Mouse (Mus musculus) 416B (cell line): ENCODE measurements around the gene Vmn1r24.
"Not testable (repeated sequence)": the region's sequence is repeated elsewhere in the genome, so short reads cannot be mapped to it uniquely, and the experiment has no call there.

Source experiments
- DNase-seq: peaks from one replicate; pipeline ENCODE4 v3.0.0; 2011; ENCODE audit warnings: low read depth

Gene Vmn1r24

DNA sequence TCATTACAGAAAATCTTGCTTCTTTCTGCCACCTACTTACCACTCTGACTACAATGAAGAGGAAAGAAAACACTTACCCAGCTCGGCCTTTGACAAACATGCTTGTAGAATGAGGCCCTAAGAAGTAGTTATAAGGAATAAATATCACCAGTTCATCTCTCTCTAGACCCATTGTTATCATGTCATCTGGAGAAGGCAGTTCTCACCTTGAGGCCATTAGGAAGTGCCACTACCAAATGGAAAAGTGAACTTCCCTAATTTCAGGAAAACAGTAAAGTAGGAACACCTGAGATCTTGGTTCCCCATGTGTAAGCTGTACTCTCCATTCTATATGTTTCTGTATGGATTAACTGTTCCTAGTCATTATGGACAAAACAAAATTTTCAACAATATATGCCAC is at the start of gene Vmn1r24:
Vmn1r24 (minus strand) TSS at position 101 of the 400 bp plus-strand sequence.
- not testable (repeated sequence) for DNase-seq

DNA sequence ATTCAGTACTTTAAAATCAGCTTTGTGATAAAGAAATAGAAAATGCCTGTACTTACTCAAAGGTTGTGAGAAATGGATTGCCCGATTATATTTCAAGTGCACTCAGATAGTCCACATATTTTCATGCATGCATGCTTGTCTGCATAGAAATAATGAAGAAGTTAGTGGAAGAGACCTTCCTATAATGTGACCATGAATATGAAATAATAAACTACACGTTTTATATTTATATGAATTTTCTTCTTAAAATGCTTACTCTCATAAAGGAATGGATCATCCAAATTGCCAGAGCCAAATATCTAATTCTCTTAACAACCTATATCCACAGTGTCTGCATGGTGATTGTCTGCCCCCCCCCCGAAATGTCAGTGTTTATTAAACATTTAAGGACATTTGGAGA is 19.4 kb upstream of the Vmn1r24 start, which contains the start of gene Vmn1r25:
Vmn1r25 (minus strand) TSS at position 101 of the 400 bp plus-strand sequence.
- DNase-seq = no peak

DNA sequence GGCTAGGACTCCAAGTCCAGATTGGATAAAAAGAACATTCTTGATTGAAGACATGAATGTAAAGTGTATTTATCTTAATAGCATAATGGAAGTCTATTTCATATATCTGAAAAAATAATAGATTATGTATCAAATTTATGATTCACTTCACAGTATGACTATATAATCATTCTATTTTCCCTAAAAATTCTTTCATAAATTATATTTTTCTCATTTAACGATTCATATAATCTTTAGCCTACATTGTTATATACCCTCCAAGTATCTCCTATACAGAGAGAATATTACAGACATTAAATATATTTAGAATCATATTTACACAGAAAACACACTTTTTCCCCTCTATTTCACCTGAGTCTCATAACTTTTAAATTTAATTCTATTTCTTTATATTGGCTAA is 34.6 kb downstream of the Vmn1r24 start, which contains the start of gene Vmn1r23:
Vmn1r23 (minus strand) TSS at position 101 of the 400 bp plus-strand sequence.
- DNase-seq = no peak

DNA sequence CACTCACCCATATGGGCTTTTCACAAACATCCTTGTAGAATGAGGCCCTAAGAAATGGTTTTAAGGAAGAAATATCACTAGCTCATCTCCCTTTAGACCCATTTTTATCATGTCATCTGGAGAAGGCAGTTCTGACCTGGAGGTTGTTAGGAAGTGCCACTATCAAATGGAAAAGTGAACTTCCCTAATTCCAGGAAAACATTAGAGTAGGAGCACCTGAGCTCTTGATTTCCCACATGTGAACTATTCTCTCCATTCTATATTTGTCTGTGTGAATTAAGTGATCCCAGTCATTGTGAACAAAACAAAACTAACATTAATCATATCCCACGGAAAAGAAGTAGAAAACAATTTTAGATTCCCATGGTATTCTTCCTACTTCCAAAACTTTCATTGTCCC is 53.4 kb downstream of the Vmn1r24 start, which contains the start of gene Vmn1r22:
Vmn1r22 (minus strand) TSS at position 101 of the 400 bp plus-strand sequence.
- no peak for DNase-seq
